Mouse (Mus musculus) heart, adult 18-20 months (tissue): Measurements from ENCODE around the gene Ociad2. TPM values are rescaled to one million over a fixed set of nuclear protein-coding genes. Genes with fewer than 3 reads are reported as not detected.

Experiments used
- DNase-seq, 2 experiments: peaks; one replicate each; pipeline ENCODE4 v3.0.0; 2021 to 2022; ENCODE audit warnings: mixed read lengths in 1 of 2
- total RNA-seq, 2 experiments: library from RNA; stranded (reverse); gene quantifications; 2 replicates each; pipeline ENCODE4 v1.2.3; 2021

Gene Ociad2
- total RNA-seq, 2 experiments from 2014 or later = 12.9 to 13.5 TPM

DNA sequence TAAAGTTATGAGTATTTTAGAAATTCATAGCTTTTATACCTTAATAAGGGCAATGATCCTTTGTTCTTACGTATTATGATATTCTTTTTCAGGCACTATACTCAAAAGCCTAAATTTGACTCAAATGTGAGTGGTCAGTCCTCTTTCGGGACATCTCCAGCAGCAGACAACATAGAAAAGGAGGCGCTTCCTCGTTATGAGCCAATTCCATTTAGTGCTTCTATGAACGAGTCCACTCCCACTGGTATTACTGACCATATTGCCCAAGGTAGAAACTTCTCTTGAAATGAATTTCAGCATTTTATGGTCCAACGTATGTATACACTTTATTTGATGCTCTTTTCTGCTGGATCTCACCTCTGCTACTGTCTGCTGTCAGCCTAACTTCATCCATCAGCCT lies 34.3 kb downstream of the Ociad2 start:
- DNase-seq = no peak

DNA sequence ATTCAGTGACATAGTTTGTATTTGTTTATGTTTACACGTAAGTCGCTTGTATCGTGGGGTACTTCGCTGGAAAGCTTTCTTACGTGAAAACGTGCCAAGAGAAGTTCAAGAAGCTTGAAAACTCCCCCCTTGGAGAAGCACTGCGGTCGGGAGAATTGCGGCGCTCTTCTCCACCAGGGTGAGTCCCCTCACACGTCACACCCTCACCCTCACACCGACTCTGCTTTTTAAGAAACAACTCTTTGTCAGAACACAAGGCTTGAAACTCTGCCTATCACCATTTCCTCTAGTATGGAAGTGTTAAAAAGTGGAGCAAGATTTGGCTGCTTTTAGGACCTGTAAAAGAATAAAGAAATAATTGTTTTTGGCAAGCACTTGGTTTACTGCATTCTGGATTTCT lies 36.3 kb downstream of the Ociad2 start:
- peak in 1 of 2 experiments; percentile 6 for DNase-seq

DNA sequence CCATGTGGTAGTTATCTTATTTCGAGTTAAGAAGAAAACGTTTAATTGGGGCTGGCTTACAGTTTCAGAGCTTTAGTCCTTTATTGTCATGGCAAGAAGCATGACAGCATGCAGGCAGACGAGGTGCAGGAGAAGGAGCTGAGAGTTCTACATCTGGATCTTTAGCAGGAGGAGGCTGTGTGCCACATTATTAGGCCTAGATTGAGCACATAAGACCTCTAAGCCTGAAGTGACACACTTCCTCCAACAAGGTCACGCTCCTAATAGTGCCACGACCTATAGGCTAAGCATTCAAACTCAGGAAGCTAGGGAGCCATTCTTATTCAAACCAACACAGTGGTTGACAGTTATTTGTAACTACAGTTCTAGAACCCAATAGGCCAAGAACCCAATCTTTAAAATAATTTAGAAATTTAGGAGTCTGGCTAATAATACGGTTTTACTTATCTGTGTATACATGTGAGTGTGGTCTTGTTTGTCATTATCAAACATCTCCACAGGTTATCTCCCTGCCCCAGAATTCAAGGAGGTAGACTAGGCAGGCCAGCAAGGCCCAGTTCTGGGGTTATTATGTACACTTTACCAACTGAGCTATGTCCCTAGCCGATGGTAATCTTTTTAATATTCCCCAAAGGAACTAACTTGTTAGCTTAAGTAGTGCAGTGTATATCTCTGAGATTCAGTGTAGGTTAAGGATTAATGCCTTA lies 39.1 kb downstream of the Ociad2 start:
- no peak for DNase-seq

DNA sequence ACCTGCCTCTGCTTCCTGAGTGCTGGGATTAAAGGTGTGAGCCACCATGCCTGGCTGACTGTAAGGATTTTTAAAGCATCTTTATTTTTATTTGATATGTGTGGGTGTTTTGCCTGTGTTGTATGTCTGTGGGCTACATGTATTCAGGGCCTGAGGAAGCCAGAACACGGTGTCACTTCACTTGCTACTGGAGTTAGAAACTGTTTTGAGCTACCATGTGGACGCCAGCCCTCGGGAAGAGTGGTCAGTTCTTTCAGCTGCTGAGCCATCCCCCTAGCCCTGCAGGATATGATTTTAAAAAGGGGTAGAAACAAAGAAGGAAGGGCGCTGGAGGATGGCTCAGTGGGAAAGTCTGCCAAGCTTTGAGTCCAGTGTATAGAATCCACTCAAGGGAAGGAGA lies 44.9 kb downstream of the Ociad2 start:
- DNase-seq = no peak

DNA sequence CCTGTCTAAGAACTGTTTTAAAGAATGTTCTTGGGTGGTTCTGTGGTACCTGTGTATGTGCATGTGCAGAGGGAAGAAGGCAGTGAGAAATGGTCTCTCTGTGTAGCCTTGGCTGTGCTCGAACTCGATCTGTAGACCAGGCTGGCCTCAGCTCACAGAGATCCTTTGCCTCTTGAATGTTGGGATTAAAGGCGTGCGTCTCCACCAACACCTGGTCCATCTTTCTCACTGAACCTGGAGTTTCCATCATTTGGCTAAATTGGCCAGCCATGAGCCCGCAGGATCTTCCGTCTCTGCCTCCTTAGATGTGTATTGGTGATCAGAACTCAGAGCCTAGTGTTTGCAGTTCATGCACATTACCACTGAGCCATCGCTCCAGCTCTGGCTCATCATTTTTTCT lies 45.8 kb downstream of the Ociad2 start:
- no peak for DNase-seq

DNA sequence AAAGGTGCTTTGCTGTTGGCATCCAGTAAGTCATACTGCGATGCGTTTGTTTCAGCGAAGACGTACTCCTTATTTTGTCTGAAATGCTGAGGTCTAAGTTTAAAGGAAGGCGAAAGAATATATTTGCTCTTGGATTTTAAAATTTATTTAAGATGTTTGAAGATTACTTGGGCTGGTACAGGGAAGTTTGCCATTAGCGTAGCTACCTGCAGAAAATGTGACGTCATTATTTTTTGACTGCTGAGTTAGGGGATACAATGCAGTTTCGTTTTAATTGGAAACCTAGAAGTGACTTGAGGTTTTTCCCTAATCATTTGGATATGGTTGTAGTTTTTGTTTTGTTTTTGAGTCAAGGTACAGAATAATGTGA lies 47.4 kb downstream of the Ociad2 start:
- DNase-seq = no peak

DNA sequence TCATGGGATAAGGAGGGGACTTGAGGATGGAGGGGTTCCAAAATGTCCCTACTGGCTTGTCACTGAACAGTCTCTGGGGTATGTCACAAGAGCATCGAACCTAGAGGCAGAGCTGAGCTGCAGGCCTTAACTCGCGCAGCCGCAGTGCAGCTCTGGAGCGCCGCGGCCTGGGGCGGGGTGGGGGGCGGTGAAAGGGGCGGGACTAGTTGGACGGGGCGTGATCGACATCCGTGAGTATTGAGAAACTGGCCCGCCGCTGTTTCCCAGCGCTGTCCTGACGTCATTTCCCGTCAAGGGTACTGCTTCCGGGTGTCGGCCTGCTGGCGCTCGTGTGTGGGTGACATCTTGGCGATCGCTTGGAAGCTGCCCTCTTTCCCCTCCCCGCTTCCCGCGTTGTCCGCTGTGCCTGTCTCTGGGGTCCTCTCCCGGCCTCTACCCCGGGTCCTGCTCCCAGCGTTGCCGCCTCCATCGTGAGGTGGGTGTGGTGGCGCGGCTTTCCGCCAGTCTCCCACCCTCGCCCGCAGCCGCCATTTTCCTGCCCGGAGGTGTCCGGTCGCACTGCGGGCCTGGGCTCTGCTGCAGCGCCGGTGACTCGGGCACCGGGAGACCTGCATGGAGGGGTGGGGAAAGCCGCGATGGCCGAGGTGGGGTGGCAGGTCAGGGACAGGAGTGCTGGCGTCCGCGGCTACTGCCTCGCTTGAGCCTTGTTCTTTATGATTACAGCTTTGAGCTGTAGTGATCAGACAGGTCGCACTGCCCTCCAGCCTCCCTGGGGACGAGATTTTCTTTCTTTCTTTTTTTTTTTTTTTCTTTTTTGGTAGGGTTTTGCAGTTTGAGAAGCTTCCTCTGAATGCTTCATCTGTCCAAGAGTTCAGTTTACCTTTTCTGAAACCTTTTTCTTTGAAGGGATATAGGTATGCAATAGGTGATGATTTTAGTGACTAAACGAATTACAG lies 48.0 kb downstream of the Ociad2 start, which contains the start of gene Ociad1:
Gene Ociad1 (plus strand): TSS at position 283 of the 956 bp plus-strand sequence.
- peak; percentile 96 to 97 for DNase-seq

DNA sequence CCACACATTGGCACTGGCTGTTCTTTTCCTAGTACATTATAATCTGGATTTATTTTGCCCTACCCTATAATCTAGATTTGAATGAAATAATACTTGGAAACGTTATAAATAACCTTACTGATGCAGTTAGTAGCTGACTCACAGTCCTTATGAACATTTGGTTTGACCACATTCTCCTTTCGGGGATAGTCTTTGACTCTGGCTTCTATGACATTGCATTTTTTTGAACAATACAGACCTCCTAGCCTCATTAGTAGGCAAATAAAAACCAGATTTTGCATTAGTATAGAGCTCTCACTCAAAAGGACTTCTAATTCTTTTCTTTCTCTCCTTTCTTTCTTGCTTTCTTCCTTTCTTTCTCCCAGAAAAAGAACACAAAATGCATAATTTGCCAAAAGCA lies 50.9 kb downstream of the Ociad2 start:
- no peak for DNase-seq

DNA sequence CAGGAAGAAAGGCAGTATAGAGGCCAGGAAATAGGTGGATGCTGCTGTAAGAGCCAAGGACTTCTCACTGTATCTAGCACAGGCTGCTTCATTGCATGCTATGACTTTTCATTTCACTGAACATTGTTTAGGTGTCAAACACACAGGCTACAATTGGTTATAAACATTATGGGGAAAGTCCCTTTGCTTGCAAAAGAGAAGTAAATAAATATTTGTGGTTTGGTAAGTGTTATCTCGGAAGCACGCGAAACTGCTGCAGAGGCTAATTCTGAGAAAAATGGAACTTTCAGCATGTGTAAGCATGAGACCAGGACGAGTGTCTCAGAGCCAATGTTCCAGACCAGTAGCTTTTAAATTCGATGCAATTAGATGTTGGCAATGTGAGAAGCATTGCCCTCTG lies 54.2 kb downstream of the Ociad2 start:
- no peak for DNase-seq

DNA sequence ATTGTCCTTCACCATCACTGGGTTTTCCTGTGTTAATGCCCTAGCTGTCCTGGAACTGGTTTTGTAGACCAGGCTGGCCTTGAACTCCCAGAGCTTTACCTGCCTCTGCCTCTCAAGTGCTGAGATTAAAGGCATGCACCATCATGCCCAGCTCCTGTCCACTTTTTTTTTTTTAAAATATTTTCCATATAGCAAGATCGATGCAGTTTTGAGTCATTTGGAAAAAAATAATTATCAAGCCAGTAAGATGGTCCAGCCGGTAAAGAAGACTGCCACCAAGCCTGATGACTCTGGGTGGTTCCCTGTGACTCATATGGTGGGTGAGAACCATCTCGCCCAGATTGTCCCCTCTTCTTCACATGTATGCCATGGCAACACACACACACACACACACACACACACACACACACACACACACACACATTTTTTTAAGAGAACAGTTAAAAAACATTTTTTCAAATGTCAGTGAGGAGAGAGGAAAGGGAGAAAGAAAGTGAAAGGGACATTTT lies 55.3 kb downstream of the Ociad2 start:
- no peak for DNase-seq

DNA sequence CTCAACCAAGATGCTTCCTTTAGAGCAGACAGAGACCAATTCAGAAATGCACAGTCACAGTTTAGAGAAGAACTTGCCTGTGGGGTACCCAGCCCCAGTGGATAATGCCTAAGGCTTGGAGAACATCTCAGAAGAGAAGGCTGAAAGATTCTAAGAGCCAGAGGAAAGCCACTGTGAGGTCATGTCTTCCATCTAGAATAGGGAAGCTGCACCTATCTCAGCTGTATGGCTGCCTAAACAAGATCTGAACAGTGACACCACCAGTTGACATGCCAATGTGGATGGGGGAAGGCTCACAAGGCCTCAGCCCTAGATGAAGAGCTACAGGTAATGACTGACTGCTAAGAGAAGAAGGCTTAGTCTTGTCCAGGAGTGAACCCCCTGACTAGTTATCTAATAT lies 56.8 kb downstream of the Ociad2 start:
- DNase-seq = no peak

DNA sequence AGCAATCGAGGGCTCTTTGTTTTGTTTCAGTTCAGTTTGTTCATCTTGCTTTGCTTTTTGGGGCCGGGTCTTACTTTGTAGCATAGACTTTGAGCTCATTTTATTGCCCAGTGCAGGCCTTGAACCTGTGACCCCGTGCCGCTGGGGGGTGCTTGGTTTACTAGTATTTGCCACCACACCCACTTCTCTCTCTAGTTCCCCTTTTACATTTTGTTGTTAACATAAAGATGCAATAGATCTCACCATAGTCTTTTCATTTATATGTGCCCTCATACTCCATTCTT lies 60.3 kb downstream of the Ociad2 start:
- no peak for DNase-seq

DNA sequence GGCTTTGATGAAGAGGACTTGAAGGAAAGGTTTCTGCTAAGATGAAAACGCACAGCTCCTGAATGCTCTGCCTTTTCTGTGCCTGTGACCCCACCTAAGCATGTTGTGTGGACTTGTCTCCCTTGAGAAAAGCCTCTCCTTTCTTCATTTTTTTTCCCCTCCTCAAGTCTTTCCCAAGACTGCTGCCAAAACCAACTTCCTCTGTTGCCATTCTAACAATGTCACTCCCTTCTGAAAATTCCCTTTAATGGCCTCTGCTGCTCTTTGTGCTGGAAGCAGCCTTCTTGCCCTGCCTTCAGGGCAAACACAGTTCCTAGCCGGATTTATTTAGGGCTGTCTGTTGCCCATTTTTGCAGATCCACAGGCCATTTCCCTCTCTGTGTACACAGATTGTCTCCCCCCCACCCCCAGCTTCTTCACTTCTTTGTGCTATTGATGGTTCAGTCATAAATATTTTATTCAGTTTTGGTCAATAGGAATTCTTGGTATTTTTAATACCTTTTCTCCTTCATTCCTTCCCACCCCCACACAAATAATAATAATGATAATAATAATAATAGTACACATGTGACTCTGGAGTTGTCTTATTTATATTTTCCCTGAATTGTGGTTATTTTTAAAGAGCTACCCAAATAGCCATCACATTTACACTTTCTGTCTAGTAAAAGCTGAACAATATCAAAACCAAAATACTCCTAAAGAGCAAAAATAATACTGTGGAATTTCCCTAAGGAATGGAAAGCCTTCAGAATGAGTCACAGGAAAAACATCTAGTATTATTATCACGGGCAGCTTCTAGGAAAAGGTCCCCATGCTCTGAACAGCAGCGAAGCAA lies 60.9 kb downstream of the Ociad2 start:
- DNase-seq = peak; percentile 37 to 39

DNA sequence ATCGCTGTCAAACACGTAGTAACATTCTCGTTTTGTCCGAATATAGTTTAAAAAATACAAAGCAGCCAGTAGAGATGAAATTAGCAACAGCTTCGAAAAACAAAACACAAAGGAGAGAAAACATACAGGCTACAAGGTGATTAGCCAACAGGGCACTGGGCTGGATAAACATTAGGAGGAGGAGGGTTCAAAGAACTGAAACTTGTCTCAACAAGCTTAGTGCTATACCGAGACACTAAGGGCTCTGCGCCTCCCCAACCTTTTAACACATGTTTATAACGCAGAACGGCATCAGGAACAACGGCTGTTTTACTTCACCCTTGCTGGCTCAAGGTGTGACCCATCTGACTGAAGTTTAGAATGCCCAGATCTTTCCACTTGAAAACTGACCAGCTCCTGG lies 61.6 kb downstream of the Ociad2 start:
- no peak for DNase-seq

DNA sequence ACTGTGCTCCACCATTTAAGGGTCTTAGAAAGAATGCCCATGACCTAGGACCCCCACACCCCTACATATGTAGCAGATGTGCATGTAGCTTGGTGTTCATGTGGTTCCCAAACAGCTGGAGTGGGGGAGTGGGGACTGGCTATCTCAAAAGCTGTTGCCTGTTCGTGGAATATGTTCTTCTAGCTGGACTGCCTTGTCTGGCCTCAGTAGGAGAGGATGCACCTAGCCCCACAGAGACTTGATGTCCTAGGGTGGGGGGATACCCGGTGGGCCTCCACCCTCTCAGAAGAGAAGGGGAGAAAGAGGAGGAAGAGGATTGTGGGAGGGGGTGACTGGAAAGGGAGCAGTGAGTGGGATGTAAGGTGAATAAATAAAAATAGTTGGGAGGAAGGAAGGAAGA lies 65.9 kb downstream of the Ociad2 start:
- DNase-seq = no peak

DNA sequence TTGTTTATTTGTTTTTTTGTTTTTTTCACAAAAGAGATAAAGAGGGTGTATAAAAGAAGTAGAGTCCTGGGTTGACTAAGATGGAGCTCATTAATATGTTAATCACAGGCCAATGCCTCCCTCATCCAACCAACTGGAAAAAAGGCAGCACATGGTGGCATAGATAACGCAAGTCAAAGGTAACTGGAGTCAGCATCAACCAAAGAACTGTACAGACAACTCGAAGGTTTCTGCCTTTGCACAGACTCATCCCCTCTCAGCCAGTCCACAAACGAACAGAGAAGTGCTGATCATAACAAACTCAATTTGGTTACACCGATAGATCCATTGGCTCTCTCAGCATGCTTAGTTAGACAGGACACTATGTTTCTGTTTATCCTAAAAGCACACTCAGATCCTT lies 67.7 kb downstream of the Ociad2 start:
- no peak for DNase-seq

Other genes with a start within 250 kb of the Ociad2 start
- gene Fryl, start 84.4 kb downstream of the Ociad2 start, total RNA-seq = 10 to 100 TPM; 28.8 to 40.5 TPM
- gene Ociad1, start 48.2 kb downstream of the Ociad2 start, total RNA-seq = 100 to 1,000 TPM; 259 to 269 TPM
- not detected for gene Cwh43, start 65.0 kb upstream of the Ociad2 start, total RNA-seq
- 10 to 100 TPM; 16.3 to 18.8 TPM for gene Dcun1d4, start 140.0 kb upstream of the Ociad2 start, total RNA-seq